Mouse (Mus musculus) olfactory bulb, adult 2 months (tissue): ENCODE measurements around the gene Ecm2. TPM values are rescaled to one million over a fixed set of nuclear protein-coding genes. Genes with fewer than 3 reads are reported as not detected.

Experiments used
- H3K27ac ChIP-seq: fragments of 200-500 bp; 2 replicates; pipeline ENCODE4 v1.5.1; 2012; ENCODE audit warnings: low read depth, low read length; ENCODE audit not compliant: insufficient read depth
- H3K4me1 ChIP-seq: fragments of 200-500 bp; 2 replicates; pipeline ENCODE4 v1.6.1; 2012; ENCODE audit warnings: low read length; ENCODE audit not compliant: control insufficient read depth, insufficient read depth
- H3K4me3 ChIP-seq: fragments of 200-500 bp; 2 replicates; pipeline ENCODE4 v1.5.1; 2012; ENCODE audit warnings: mild to moderate bottlenecking, low read depth, low read length, moderate library complexity; ENCODE audit not compliant: insufficient read depth
- CTCF ChIP-seq: fragments of 200-500 bp; IDR thresholded peaks from 2 replicates; pipeline ENCODE4 v1.5.1; 2012; ENCODE audit warnings: low read depth, mild to moderate bottlenecking, low read length, moderate library complexity; ENCODE audit not compliant: insufficient read depth
- POLR2A ChIP-seq: fragments of 200-500 bp; IDR thresholded peaks from 2 replicates; pipeline ENCODE4 v1.6.1; 2012; ENCODE audit warnings: mild to moderate bottlenecking, low read depth, low read length, moderate library complexity; ENCODE audit not compliant: insufficient read depth
- WGBS: fragments of 180-500 bp; shearing (Covaris S2); methylation state at CpG from one replicate; pipeline ENCODE4 v1.1.7; 2018; 5-methylcytosine and 5-hydroxymethylcytosine counted together
- polyA plus RNA-seq: library from polyadenylated mRNA; stranded (reverse); fragments of >200 nt; gene quantifications from 2 replicates; pipeline ENCODE4 v1.2.4, GENCODE M21; 2012; ENCODE audit warnings: low replicate concordance; ENCODE audit not compliant: missing spikeins, insufficient read depth, insufficient read length

Ecm2 gene
- polyA plus RNA-seq, 1 experiment = not detected

DNA sequence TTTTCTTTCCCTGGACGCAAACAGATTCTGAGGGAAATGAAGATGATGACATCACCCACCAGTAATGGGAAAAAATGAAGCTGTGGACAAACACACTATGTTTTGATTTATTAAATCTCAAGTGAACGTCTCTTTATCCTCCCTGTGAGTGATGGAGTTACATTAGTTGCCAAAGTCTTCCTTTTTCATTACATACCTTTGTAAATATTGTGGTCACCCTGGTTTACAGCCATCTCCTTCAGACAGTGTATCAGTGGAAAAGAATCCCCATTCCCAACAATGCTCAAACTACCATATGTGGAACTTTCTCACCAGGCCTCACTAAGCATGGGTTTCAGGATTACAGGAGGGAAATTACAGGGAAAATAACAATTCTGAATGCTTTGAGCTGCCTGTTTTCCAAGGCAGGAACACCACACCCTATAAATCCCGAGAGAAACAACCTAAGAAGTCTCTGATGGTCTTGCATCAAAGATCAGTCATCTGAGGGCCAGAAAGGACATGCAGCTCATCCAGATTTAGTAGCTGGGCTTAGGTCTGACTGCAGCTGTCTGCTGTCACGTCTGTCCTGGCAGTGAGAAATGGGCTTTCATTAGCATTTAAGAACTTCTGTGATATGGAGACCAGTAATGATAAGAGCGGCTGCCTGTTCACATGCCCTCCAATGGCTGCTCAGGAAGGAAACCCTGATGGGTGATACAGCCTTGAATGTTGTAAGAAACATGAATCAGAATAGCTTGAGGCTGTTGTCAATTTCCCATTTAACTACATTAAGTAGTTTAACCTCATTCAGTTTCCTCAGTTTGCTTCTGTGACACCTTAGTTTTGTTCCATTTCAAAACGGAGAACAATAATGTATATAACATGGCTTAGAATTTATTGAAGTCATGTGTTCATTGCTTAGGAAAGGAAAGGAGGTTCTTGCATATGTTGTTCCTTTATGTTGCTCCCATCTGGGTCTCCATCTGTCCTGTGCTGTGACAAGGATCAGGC, 11.9 kb upstream of the Ecm2 start, which contains the start of gene Tes3-ps:
Gene Tes3-ps (plus strand): TSS at position 943 of the 993 bp plus-strand sequence.
- no peaks in the 10 kb centered on the region for H3K4me1 ChIP-seq
- H3K4me3 ChIP-seq = no peak within 1 kb of the TSS
- 79% methylated on average over 6 of the region's 6 CpGs for WGBS
- TF ChIP-seq POLR2A (no peak), CTCF (no peak)
- H3K27ac ChIP-seq = no peak within 1 kb of the TSS

DNA sequence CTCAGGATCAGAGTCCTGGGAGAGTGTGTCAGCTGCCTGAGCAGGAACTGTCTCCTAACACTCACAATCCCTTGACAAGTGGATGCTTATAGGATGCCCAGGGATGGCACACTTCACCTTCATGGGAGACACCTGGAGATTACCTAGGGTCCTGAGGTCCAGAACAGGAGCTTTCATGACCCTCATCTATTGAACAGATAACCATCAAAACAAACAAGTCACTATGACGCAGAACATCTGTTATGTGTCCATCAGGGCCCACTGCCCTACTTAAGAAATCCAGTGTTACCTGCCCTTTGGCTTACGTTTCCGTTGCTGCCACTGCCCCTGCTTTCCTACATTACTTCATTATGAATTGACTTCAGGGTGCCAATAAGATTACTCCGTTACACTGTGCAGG, 1.2 kb downstream of the Ecm2 start:
- Histone ChIP-seq H3K4me3 (no peak overlapping the region), H3K27ac (no peak overlapping the region), H3K4me1 (no peaks in the 10 kb centered on the region)
- WGBS = 91% methylated on average over 4 of the region's 4 CpGs
- TF ChIP-seq CTCF (no peak), POLR2A (no peak)

DNA sequence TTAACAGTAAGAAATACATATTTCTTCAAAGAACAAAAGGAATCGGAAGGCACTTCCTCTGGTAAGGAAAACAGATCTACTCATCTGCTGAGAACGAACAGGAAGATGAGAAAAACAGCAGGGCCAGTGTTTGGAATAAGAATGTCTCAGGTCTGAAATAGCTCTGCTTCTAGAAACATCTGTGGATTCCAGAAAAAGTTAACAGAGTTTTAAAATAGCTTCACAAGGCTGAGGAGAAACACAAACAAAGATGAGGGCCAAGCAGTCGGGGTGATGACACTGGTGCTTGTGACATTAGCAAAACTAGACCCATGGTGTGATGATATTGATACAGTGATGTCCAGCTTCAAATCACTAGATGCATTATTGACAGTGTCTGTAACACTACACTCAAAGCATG, 2.6 kb downstream of the Ecm2 start:
- Histone ChIP-seq H3K4me3 (no peak overlapping the region), H3K27ac (no peak overlapping the region), H3K4me1 (no peaks in the 10 kb centered on the region)
- TF ChIP-seq CTCF (no peak), POLR2A (no peak)
- WGBS = 37% methylated on average over 3 of the region's 3 CpGs

DNA sequence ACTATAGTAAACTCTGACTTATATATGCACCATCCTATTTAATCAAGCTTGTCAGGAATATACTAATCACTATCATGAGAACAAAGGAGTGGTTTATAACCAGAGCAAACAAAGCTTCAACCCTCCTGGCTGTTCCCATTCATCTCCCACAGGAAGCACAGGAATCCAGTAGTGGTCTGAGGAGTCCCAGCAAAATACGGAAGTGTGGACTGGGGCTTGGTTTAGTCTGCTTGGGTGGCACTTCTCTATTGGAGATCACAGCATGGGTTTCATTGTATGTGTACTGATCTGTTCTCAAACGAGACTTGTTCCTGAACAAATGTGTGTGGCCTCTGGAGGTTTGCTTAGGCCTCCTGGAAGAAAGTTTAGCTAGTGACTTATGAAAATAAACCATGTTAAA, 14.2 kb downstream of the Ecm2 start:
- H3K4me3 ChIP-seq = no peak overlapping the region
- no peaks in the 10 kb centered on the region for H3K4me1 ChIP-seq
- H3K27ac ChIP-seq = no peak overlapping the region
- TF ChIP-seq POLR2A (no peak), CTCF (no peak)
- 54% methylated on average over 2 of the region's 2 CpGs for WGBS

DNA sequence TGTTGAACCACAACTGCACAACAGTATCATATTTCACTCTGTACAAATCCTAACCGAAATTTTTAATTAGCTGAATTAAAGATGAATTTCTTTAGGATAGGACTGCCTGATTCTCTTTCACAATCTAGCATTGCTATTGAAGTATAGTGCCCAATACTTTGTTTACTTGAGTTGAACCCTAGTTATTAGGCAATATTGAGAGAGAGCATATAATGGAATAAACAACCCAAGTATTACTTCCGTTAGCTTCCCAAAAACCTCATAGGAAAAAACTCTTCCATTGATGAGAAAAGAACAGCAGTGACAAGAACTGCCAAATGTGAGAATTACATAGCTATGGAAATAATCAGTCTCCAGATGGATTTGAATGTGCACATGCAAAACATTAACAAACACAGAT, 21.6 kb downstream of the Ecm2 start:
- TF ChIP-seq POLR2A = no peak
- TF ChIP-seq CTCF = no peak
- no peak overlapping the region for H3K27ac ChIP-seq
- WGBS = 88% methylated on average over 2 of the region's 2 CpGs
- no peaks in the 10 kb centered on the region for H3K4me1 ChIP-seq
- H3K4me3 ChIP-seq = no peak overlapping the region

DNA sequence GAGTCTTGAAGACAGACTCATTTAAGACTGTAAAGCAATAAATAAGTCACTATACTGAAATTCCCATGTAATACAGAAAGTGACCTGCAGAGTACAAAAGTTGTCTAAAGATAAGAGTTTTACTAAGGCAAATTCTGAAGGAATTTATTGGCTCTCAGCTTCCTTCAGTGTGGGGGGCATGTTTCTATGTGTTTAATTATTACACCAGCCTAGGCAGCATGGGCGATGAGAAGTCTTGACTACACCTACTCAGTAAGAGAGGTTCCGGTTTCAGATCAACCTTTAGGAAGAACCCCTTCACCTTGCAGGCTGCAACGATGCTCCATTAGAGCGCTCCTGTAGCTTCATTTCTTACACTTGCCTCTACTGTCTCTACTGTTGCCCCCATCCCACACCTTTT, 26.0 kb downstream of the Ecm2 start:
- WGBS = 98% methylated on average over 4 of the region's 4 CpGs
- H3K4me1 ChIP-seq = no peaks in the 10 kb centered on the region
- TF ChIP-seq POLR2A = no peak
- no peak overlapping the region for H3K4me3 ChIP-seq
- no peak overlapping the region for H3K27ac ChIP-seq

DNA sequence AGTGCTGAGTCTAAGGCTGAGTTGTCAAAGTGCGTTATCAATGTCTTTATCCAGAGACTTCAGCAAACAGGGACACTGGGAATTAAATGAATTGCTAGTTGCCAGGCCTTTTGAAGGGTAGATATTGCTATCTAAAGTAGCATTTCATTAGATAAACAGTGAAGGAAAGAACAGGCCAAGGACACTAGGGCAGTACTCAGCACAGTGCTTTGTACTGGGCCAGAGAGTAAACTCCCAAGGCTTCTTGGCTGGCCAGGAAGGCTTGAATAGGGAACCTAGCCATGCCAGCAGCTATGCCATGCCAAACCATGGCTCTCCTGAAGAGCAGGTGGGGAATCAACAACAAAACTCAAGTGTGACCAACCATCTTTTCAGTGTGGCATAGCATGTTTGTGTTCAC, 32.3 kb downstream of the Ecm2 start:
- TF ChIP-seq POLR2A (no peak), CTCF (no peak)
- Histone ChIP-seq H3K4me3 (no peak overlapping the region), H3K27ac (no peak overlapping the region), H3K4me1 (no peaks in the 10 kb centered on the region)
- 98% methylated on average over 1 of the region's 1 CpGs for WGBS

DNA sequence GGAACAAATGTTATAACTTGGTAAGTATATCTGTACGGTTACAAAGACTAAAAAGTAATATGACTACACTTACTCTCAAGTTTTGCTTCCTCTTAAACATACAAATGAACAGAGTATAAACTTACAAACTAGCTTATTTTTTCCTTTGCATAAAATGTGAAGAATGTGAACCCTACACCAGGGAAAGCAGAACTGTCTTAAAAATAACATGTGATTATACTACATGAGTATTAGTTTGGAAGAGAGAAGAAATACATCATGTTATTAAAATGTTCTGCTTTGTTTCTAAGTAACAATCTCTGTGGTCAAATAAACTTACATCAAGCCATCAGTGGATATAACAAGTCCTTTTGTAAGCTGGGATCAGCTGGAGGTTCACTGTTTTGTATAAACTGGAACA, 34.1 kb downstream of the Ecm2 start:
- TF ChIP-seq POLR2A (no peak), CTCF (no peak)
- H3K4me1 ChIP-seq = no peaks in the 10 kb centered on the region
- no peak overlapping the region for H3K4me3 ChIP-seq
- H3K27ac ChIP-seq = no peak overlapping the region
- WGBS = 79% methylated on average over 1 of the region's 1 CpGs

DNA sequence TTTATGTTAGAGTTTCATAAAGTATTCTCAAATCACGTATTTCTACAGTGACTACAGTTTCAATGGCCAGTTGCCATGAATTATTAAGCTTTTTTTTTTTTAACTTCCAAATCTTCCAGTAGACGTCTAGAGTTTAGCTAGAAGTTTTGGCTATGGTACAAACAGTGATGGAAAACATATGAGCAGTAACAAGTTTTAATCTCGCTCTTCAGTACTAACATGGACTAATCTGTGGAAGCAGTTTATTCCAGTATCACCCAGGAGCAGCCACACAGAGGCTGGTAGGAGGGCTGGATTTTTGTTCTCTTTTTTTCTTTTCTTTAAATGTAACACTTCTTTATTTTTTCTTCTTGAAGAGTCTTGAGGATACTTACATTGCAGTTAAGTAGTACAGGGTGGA, 39.7 kb downstream of the Ecm2 start, which contains the start of gene Aspn:
Gene Aspn (plus strand): TSS at position 165 of the 400 bp plus-strand sequence.
- Histone ChIP-seq H3K4me1 (no peaks in the 10 kb centered on the region), H3K27ac (no peak within 1 kb of the TSS), H3K4me3 (no peak within 1 kb of the TSS)
- WGBS = 84% methylated on average over 3 of the region's 3 CpGs
- TF ChIP-seq POLR2A = no peak
- no peak for TF ChIP-seq CTCF

DNA sequence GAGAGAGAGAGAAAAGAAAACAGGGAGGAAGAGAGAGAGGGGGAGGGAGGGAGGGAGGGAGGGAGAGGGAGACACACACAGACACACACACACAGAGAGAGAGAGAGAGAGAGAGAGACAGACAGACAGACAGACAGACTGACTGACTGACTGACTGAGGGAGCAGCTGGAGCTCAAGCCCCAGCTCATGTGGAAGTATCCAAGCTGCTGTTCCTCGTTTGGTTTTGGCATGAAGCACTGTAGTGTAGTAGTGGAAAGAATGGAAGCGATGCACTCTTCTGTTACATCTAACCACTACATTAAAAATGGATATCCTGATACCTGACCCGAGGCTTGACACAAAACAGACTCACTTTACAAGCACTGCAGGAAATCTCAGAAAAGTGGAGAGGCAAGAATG, 41.0 kb downstream of the Ecm2 start:
- Histone ChIP-seq H3K27ac (no peak overlapping the region), H3K4me1 (no peaks in the 10 kb centered on the region), H3K4me3 (no peak overlapping the region)
- WGBS = 53% methylated on average over 3 of the region's 3 CpGs
- no peak for TF ChIP-seq POLR2A
- TF ChIP-seq CTCF = no peak
